Mouse (Mus musculus) heart, embryonic 15.5 days (tissue): ENCODE results near the gene Shisal2a. TPM values are rescaled to one million over a fixed set of nuclear protein-coding genes. Genes with fewer than 3 reads are reported as not detected.
A peak's percentile ranks its signal among the peaks of the same experiment; 100 is the strongest.

ENCODE experiments used
- ATAC-seq: fragments of 200-750 bp; cut with Nextera tagmentation; replicated peaks from 2 replicates; pipeline ENCODE4 v1.8.0; 2017; ENCODE audit warnings: low read depth, moderate TSS enrichment; ENCODE audit not compliant: insufficient number of reproducible peaks, insufficient read depth, low FRiP score
- H3K27ac ChIP-seq: fragments of 300-500 bp; sonication (generic); 2 replicates; pipeline ENCODE4 v1.5.1; 2015; ENCODE audit warnings: mild to moderate bottlenecking, inconsistent platforms
- H3K27me3 ChIP-seq: fragments of 300-500 bp; sonication (generic); 2 replicates; pipeline ENCODE4 v1.6.1; 2015; ENCODE audit warnings: inconsistent platforms
- H3K36me3 ChIP-seq: fragments of 300-500 bp; sonication (generic); 2 replicates; pipeline ENCODE4 v1.6.1; 2015; ENCODE audit warnings: mild to moderate bottlenecking, inconsistent platforms
- H3K4me1 ChIP-seq: fragments of 300-500 bp; sonication (generic); replicated peaks from 2 replicates; pipeline ENCODE4 v1.6.1; 2015; ENCODE audit warnings: inconsistent platforms
- H3K4me2 ChIP-seq: fragments of 300-500 bp; sonication (generic); 2 replicates; pipeline ENCODE4 v1.6.1; 2015; ENCODE audit warnings: inconsistent platforms, mild to moderate bottlenecking, moderate library complexity
- H3K4me3 ChIP-seq: fragments of 300-500 bp; sonication (generic); 2 replicates; pipeline ENCODE4 v1.5.1; 2015; ENCODE audit warnings: mild to moderate bottlenecking, inconsistent platforms
- H3K9ac ChIP-seq: fragments of 300-500 bp; sonication (generic); 2 replicates; pipeline ENCODE4 v1.6.1; 2015; ENCODE audit warnings: mild to moderate bottlenecking, inconsistent platforms
- H3K9me3 ChIP-seq: fragments of 300-500 bp; sonication (generic); replicated peaks from 2 replicates; pipeline ENCODE4 v1.6.1; 2016; ENCODE audit warnings: inconsistent platforms
- WGBS: fragments of 180-500 bp; shearing (Covaris S2); methylation state at CpG from one replicate; pipeline ENCODE4 v1.1.7; 2015; ENCODE audit warnings: mixed read lengths; 5-methylcytosine and 5-hydroxymethylcytosine counted together
- polyA plus RNA-seq: library from polyadenylated mRNA; unstranded; fragments of >200 nt; fragmentation: Nextera tagmentation; extraction: Ambion mirVana; gene quantifications from 2 replicates; pipeline ENCODE4 v1.2.1, GENCODE M21; 2015

The Shisal2a gene
- polyA plus RNA-seq: 1.2 and 1.3 TPM in 2 replicates

- H3K4me3 ChIP-seq: peak within 1 kb of the TSS; percentile 59
- no peaks in the 10 kb centered on the region for H3K36me3 ChIP-seq
- peak within 1 kb of the TSS; percentile 92 for H3K4me2 ChIP-seq
- H3K27me3 ChIP-seq: peaks cover 25% of the 10 kb centered on the region
- WGBS: 3% methylated on average over 52 of the region's 55 CpGs
- peak; percentile 44; the same call in 1 of the 2 replicates for ATAC-seq
- no peak within 1 kb of the TSS for H3K27ac ChIP-seq
- H3K9me3 ChIP-seq: no peaks in the 10 kb centered on the region
- peaks cover 14% of the 10 kb centered on the region for H3K4me1 ChIP-seq
- H3K9ac ChIP-seq: peak within 1 kb of the TSS; percentile 63
Measured at GRCm38 (mm10) chr4:108383183-108383714, at the start of gene Shisal2a. TSS of gene Shisal2a (minus strand) at chr4:108383349.

DNA sequence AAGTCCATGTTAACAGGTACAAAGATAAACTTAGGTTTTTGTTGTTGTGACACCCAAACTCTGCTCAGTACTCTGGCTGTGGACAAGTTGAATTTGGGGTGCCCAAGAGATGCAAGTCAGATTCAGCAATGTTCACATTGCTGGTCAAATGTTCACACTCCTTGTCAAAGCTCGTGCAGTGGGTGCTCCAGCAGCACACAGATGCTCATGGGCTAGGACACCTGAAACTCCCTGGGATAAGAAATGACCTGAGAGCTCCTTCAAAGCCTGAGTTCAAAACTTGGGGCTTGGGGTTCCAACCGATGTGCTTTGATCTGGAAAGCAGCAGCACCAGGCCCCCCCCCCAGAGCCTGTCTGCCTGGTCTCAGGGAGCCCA, 48.4 kb upstream of the Shisal2a start:
- ATAC-seq: no peak
- no peak overlapping the region for H3K27ac ChIP-seq
- H3K9ac ChIP-seq: no peak overlapping the region
- H3K9me3 ChIP-seq: no peaks in the 10 kb centered on the region
- H3K4me3 ChIP-seq: no peak overlapping the region
- H3K4me2 ChIP-seq: no peak overlapping the region
- H3K36me3 ChIP-seq: no peaks in the 10 kb centered on the region
- H3K27me3 ChIP-seq: no peaks in the 10 kb centered on the region
- WGBS: 58% methylated on average over 2 of the region's 2 CpGs
- peaks cover 5% of the 10 kb centered on the region for H3K4me1 ChIP-seq

- ATAC-seq: no peak
- Histone ChIP-seq H3K4me2 (no peak overlapping the region), H3K27me3 (no peaks in the 10 kb centered on the region), H3K4me1 (peaks cover 5% of the 10 kb centered on the region), H3K9ac (no peak overlapping the region), H3K4me3 (no peak overlapping the region), H3K27ac (no peak overlapping the region), H3K9me3 (no peaks in the 10 kb centered on the region), H3K36me3 (no peaks in the 10 kb centered on the region)
- WGBS: 61% methylated on average over 4 of the region's 4 CpGs
Measured at GRCm38 (mm10) chr4:108430656-108431560, 47.8 kb upstream of the Shisal2a start.

DNA sequence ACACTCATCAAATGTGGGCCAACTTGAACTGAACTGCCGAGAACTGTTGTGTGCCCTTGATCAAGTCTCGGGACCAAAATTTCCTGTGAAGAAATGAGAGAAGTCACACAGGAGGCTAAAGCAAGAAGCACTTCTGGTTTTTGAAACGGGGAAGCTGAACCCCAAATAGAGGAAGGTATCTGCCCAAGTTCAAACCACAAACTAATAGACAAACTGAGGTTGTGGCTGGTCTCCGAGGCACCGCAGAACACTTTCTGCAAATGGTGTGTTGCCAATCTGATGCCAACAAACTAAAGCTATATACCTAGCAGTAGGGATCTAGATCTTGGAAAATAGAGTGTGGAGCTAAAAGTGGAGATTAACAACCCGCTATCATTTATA, 45.2 kb upstream of the Shisal2a start:
- H3K4me1 ChIP-seq: peaks cover 5% of the 10 kb centered on the region
- no peak overlapping the region for H3K9ac ChIP-seq
- H3K27ac ChIP-seq: no peak overlapping the region
- H3K4me2 ChIP-seq: no peak overlapping the region
- no peaks in the 10 kb centered on the region for H3K27me3 ChIP-seq
- no peak overlapping the region for H3K4me3 ChIP-seq
- WGBS: 67% methylated on average over 6 of the region's 6 CpGs
- no peaks in the 10 kb centered on the region for H3K9me3 ChIP-seq
- no peaks in the 10 kb centered on the region for H3K36me3 ChIP-seq
- no peak for ATAC-seq

- WGBS: 51% methylated on average over 11 of the region's 11 CpGs
- H3K27ac ChIP-seq: no peak overlapping the region
- H3K36me3 ChIP-seq: no peaks in the 10 kb centered on the region
Measured at GRCm38 (mm10) chr4:108427719-108428340, 44.7 kb upstream of the Shisal2a start.

DNA sequence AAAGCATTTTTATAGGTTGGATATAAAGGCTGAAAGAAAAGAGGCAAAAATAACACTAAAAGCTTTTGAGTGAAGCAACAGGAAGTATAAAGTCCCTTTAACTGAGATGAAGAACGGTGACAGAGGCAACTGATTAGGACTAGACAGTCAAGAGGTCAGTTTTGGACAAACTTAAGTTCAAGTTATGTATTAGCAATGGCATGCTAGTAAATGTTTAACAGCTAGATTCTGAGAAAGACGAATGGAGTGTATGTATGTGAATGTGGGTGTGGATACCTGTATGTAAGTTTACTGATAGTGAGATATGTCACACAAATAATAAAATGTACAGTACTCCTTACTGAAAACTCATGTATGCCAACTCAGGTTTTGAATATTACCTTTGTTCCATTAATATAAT, 41.4 kb upstream of the Shisal2a start:
- Histone ChIP-seq H3K9ac (no peak overlapping the region), H3K4me1 (peaks cover 5% of the 10 kb centered on the region), H3K27ac (no peak overlapping the region), H3K36me3 (no peaks in the 10 kb centered on the region), H3K9me3 (no peaks in the 10 kb centered on the region), H3K27me3 (no peaks in the 10 kb centered on the region), H3K4me3 (no peak overlapping the region), H3K4me2 (no peak overlapping the region)
- WGBS: 61% methylated on average over 2 of the region's 2 CpGs
- ATAC-seq: no peak

More at GRCm38 (mm10) chr4:108427719-108428340, 44.7 kb upstream of the Shisal2a start:
- Histone ChIP-seq H3K4me3 (no peak overlapping the region), H3K9ac (no peak overlapping the region), H3K27me3 (no peaks in the 10 kb centered on the region), H3K9me3 (no peaks in the 10 kb centered on the region), H3K4me2 (no peak overlapping the region), H3K4me1 (peaks cover 5% of the 10 kb centered on the region)
- ATAC-seq: no peak

- Histone ChIP-seq H3K9ac (no peak overlapping the region), H3K9me3 (no peaks in the 10 kb centered on the region), H3K4me2 (peak overlapping the region; percentile 90; the same call in 1 of the 2 replicates), H3K36me3 (peaks cover 6% of the 10 kb centered on the region), H3K4me1 (peaks cover 22% of the 10 kb centered on the region), H3K27me3 (no peaks in the 10 kb centered on the region), H3K4me3 (no peak overlapping the region), H3K27ac (no peak overlapping the region)
- WGBS: 46% methylated on average over 8 of the region's 8 CpGs
- no peak for ATAC-seq
Measured at GRCm38 (mm10) chr4:108407621-108408020, 24.5 kb upstream of the Shisal2a start.

DNA sequence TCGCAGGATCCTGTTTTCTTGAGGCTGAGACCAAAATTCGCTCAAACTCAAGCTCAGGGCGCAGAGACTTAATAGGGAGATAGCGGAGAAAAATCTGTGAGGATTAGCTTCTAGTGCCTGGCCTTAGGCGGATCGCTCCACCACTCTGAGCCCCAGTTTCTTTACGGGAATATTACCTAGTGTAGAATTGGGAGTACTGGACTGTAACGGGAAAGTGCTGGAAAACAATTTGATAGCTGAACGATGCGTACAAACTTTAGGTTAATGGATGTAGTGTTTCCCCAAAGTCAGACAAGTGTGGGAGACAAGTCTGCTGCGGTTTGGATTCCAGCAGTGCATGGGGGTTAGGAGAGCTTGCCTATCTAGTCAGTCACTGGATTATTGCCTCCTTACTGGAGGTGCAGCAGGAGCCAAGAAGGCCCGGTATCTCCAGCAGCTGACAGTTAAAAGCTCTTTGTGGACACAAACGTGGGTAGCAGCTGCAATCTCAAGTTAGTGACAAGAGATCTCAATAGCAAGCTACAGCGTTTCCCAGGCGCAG, 23.8 kb upstream of the Shisal2a start, which contains the start of gene Gpx7:
Gpx7 (minus strand) TSS at position 101 of the 541 bp plus-strand sequence.
- Histone ChIP-seq H3K4me3 (peak within 1 kb of the TSS; percentile 59), H3K4me2 (peak within 1 kb of the TSS; percentile 90), H3K27ac (peak within 1 kb of the TSS; percentile 84), H3K36me3 (peaks cover 7% of the 10 kb centered on the region), H3K9me3 (no peaks in the 10 kb centered on the region), H3K4me1 (peaks cover 22% of the 10 kb centered on the region), H3K27me3 (no peaks in the 10 kb centered on the region), H3K9ac (peak within 1 kb of the TSS; percentile 66)
- WGBS: 8% methylated on average over 15 of the region's 15 CpGs
- no peak for ATAC-seq

DNA sequence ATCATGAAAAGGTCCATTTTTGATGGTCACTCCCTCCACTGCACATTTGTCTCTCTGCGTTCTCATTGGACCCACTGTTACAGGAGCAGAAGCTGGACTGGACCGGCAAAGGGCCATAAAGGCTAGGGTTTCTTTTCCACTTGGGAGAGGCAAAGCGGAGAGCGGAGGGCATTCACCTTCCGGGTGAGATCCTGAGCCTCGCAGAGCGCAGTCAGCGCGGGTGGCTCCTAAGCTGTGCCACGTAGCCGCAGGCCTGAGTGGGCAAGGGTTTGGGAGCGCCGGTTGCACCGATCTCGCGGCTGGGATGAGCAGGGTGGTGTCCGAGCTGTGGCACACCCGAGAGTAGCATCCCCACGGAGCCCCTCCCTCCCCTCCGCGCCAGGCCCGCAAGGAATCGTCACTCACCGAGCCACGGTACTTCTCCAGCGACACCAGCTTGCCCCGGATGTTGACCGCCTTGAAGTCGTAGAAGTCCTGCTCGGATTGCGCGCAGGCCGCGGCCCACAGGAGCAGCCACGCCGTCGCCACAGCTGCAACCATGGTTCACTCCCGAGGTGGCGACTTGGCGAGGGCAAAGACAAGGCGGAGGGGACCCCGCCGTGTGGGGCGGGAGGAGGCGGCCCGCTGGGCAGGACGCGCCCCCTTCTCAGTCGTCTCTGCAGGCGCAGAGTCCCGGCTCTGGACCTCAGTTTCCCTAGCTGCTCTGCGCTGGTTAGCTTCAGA, 23.1 kb upstream of the Shisal2a start:
- peak; percentile 74 for ATAC-seq
- Histone ChIP-seq H3K4me2 (peak overlapping the region; percentile 90), H3K27ac (peak overlapping the region; percentile 84), H3K4me1 (peaks cover 22% of the 10 kb centered on the region), H3K9me3 (no peaks in the 10 kb centered on the region), H3K9ac (peak overlapping the region; percentile 66), H3K27me3 (no peaks in the 10 kb centered on the region), H3K4me3 (peak overlapping the region; percentile 59), H3K36me3 (peaks cover 11% of the 10 kb centered on the region)
- WGBS: 1% methylated on average over 52 of the region's 52 CpGs

DNA sequence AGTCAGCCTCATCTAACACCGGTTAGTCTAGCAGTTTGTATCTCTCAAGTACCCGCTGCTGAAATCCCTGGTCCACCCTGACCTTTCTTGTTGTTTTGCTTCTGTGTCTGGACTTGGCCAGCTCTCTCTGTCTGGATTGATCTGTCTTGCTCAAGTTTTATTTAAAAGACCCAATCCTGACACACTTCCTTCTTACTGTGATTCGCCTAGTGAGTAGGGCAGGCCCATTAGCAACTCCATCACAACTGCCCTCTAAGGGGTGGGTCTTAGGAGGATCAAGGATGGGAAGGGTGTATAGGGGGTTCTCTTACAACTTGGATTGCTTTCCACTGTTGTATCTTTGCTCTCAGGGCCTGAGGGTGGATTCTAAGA, 22.6 kb upstream of the Shisal2a start:
- peaks cover 22% of the 10 kb centered on the region for H3K4me1 ChIP-seq
- WGBS: 60% methylated on average over 3 of the region's 3 CpGs
- peak overlapping the region; percentile 90 for H3K4me2 ChIP-seq
- H3K36me3 ChIP-seq: peaks cover 13% of the 10 kb centered on the region
- no peaks in the 10 kb centered on the region for H3K9me3 ChIP-seq
- no peaks in the 10 kb centered on the region for H3K27me3 ChIP-seq
- H3K4me3 ChIP-seq: peak overlapping the region; percentile 59
- peak overlapping the region; percentile 84 for H3K27ac ChIP-seq
- H3K9ac ChIP-seq: peak overlapping the region; percentile 66; the same call in 1 of the 2 replicates
- peak; percentile 64 for ATAC-seq
